Mouse (Mus musculus) liver, embryonic 11.5 days (tissue): ENCODE data around the gene Xrra1. TPM values are rescaled to one million over a fixed set of nuclear protein-coding genes. Genes with fewer than 3 reads are reported as not detected.
"Not testable (repeated sequence)": the region's sequence is repeated elsewhere in the genome, so short reads cannot be mapped to it uniquely, and the experiment has no call there.

ENCODE experiments used
- ATAC-seq: fragments of 200-750 bp; cut with Nextera tagmentation; replicated peaks from 2 replicates; pipeline ENCODE4 v1.8.0; 2017; ENCODE audit warnings: moderate number of reproducible peaks, mild to moderate bottlenecking, moderate TSS enrichment, moderate library complexity; ENCODE audit not compliant: low FRiP score
- DNase-seq: peaks from one replicate; pipeline ENCODE4 v3.0.0-alpha.2; 2017; ENCODE audit warnings: low spot score
- H3K27ac ChIP-seq: fragments of 300-500 bp; sonication (generic); 2 replicates; pipeline ENCODE4 v1.5.1; 2014; ENCODE audit warnings: mild to moderate bottlenecking, low read depth, low read length, control low read depth
- H3K27me3 ChIP-seq: fragments of 300-500 bp; sonication (generic); replicated peaks from 2 replicates; pipeline ENCODE4 v1.6.1; 2014; ENCODE audit warnings: low read length, mixed read lengths; ENCODE audit not compliant: control insufficient read depth, insufficient read depth
- H3K36me3 ChIP-seq: fragments of 300-500 bp; sonication (generic); 2 replicates; pipeline ENCODE4 v1.6.1; 2014; ENCODE audit warnings: mild to moderate bottlenecking, low read length, moderate library complexity, mixed read lengths; ENCODE audit not compliant: control insufficient read depth, insufficient read depth
- H3K4me1 ChIP-seq: fragments of 300-500 bp; sonication (generic); replicated peaks from 2 replicates; pipeline ENCODE4 v1.6.1; 2014; ENCODE audit warnings: low read length, mixed read lengths; ENCODE audit not compliant: control insufficient read depth, insufficient read depth
- H3K4me2 ChIP-seq: fragments of 300-500 bp; sonication (generic); 2 replicates; pipeline ENCODE4 v1.6.1; 2014; ENCODE audit warnings: mild to moderate bottlenecking, control low read depth, moderate library complexity
- H3K4me3 ChIP-seq: fragments of 300-500 bp; sonication (generic); 2 replicates; pipeline ENCODE4 v1.5.1; 2014; ENCODE audit warnings: low read depth, low read length, control low read depth
- H3K9ac ChIP-seq: fragments of 300-500 bp; sonication (generic); 2 replicates; pipeline ENCODE4 v1.6.1; 2014; ENCODE audit warnings: low read depth, low read length, control low read depth
- H3K9me3 ChIP-seq: fragments of 300-500 bp; sonication (generic); 2 replicates; pipeline ENCODE4 v1.6.1; 2016; ENCODE audit warnings: low read length, inconsistent platforms, mixed read lengths; ENCODE audit not compliant: control insufficient read depth
- WGBS: fragments of 180-500 bp; shearing (Covaris S2); extraction: QIAGEN DNeasy Blood & Tissue Kit; methylation state at CpG from one replicate; pipeline ENCODE4 v1.1.7; 2014; 5-methylcytosine and 5-hydroxymethylcytosine counted together
- polyA plus RNA-seq: library from polyadenylated mRNA; unstranded; fragments of >200 nt; fragmentation: Nextera tagmentation; extraction: Ambion mirVana; gene quantifications from 2 replicates; pipeline ENCODE4 v1.2.1, GENCODE M21; 2014

Gene Xrra1
- polyA plus RNA-seq, 1 experiment from 2014 or later, result 0.10 TPM

DNA sequence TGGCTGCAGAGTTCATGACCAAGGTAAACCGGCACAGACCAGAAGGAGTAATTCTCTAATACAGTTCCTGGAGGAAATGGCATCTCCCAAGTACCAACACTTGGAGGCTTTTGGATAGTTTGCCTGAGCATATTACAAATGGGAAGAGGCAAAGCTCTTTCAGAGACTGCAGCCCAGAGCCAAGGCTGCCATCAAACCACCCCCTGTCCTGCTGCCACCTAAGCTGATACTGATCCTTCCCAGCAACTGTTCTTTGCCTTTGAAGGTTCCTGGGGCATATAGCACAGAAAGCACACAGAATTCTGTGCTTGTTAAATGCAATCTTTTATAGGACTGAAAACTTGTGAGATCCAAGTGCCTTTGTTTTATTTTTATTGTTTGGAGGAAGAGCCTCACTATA is 81.8 kb downstream of the Xrra1 start:
- DNase-seq, result no peak
- Histone ChIP-seq H3K36me3 (peaks cover 21% of the 10 kb centered on the region), H3K27ac (no peak overlapping the region), H3K9ac (no peak overlapping the region), H3K9me3 (no peaks in the 10 kb centered on the region), H3K4me1 (no peaks in the 10 kb centered on the region), H3K27me3 (no peaks in the 10 kb centered on the region), H3K4me3 (no peak overlapping the region), H3K4me2 (no peak overlapping the region)
- 95% methylated on average over 1 of the region's 1 CpGs for WGBS
- ATAC-seq, result no peak

DNA sequence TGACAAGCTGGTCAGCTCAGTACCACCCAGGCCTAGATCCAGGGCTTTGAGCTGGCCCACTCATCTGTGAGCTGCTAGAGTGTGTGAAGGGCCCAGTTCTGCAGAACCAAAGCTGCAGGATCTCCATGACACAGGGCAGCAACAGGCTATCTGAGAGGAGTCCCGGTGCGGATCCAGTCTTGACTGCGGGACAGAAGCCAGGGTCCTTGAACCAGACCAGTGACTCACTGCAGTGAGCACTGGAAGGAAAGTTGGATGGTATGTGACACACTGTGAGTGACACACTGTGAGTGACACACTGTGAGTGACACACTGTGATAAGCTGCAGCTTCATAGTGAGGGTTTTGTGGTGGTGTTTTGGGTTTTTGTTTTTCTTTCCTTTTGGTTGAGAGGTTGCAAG is 85.6 kb downstream of the Xrra1 start:
- no peak for DNase-seq

DNA sequence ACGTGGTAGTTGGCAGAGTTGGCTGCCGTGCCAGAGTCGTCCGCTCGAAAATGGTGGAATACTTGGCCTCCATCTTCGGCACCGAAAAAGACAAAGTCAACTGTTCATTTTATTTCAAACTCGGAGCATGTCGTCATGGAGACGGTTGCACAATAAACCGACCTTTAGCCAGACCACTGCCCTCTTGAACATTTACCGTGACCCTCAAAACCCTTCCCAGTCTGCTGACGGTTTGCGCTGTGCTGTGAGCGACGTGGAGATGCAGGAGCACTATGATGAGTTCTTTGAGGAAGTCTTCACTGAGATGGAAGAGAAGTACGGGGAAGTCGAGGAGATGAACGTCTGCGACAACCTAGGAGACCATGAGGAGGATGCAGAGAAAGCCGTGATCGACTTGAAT is 86.1 kb downstream of the Xrra1 start:
- peaks cover 33% of the 10 kb centered on the region for H3K36me3 ChIP-seq
- H3K4me2 ChIP-seq, H3K9ac ChIP-seq, H3K4me3 ChIP-seq, ATAC-seq, H3K9me3 ChIP-seq, H3K27ac ChIP-seq, DNase-seq, H3K27me3 ChIP-seq, H3K4me1 ChIP-seq: not testable (repeated sequence)
- 93% methylated on average over 22 of the region's 22 CpGs for WGBS

More for the DNA sequence above, 85.6 kb downstream of the Xrra1 start:
- no peak for ATAC-seq
- Histone ChIP-seq H3K9ac (no peak overlapping the region), H3K36me3 (peaks cover 34% of the 10 kb centered on the region), H3K27ac (no peak overlapping the region), H3K27me3 (no peaks in the 10 kb centered on the region), H3K9me3 (no peaks in the 10 kb centered on the region), H3K4me2 (no peak overlapping the region), H3K4me3 (no peak overlapping the region), H3K4me1 (no peaks in the 10 kb centered on the region)
- 98% methylated on average over 3 of the region's 3 CpGs for WGBS

DNA sequence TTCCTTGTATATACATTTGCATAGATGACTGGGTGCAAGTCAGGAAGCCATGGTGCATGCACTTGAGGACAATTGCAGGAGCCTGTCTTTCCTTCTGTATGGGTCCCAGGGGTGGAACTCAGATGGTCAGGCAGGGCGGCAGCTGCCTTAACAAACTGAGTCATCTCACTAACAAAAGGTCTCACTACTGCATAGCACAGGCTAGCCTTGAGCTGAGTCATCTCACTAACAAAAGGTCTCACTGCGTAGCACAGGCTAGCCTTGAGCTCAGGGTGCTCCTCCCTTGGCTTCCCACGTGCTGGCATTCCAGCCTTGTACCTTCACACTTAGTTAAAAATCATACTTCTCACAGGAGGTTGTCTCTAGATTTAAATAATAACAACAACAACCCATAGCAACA is 87.0 kb downstream of the Xrra1 start:
- Histone ChIP-seq H3K9me3 (no peaks in the 10 kb centered on the region), H3K9ac (no peak overlapping the region), H3K4me3 (no peak overlapping the region), H3K27ac (no peak overlapping the region), H3K36me3 (peaks cover 24% of the 10 kb centered on the region), H3K4me2 (no peak overlapping the region), H3K27me3 (no peaks in the 10 kb centered on the region), H3K4me1 (no peaks in the 10 kb centered on the region)
- ATAC-seq (no peak), DNase-seq (no peak)
- WGBS, result 92% methylated on average over 3 of the region's 3 CpGs

DNA sequence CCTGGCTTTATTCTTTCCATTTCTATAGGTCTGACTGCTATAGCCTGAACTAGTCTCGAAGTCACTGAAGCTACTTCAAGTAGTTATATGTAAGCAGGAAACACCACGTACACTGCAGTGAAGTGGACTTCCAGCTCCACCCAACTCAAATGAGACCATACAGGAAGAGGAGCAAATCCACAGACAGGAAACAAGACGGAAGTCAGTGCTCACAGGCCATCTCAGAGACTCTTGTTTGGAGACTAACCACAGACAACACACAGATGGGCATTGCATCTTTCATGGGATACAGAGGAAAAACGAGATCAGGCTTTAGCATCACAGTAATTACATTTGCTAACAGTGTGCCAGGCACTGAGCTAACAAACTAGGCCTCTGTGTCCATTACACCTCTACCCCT is 87.4 kb downstream of the Xrra1 start:
- Histone ChIP-seq H3K27ac (no peak overlapping the region), H3K9me3 (no peaks in the 10 kb centered on the region), H3K4me2 (no peak overlapping the region), H3K36me3 (peaks cover 24% of the 10 kb centered on the region), H3K27me3 (no peaks in the 10 kb centered on the region), H3K4me3 (no peak overlapping the region), H3K4me1 (no peaks in the 10 kb centered on the region), H3K9ac (no peak overlapping the region)
- ATAC-seq (no peak), DNase-seq (no peak)
- 67% methylated on average over 4 of the region's 4 CpGs for WGBS

DNA sequence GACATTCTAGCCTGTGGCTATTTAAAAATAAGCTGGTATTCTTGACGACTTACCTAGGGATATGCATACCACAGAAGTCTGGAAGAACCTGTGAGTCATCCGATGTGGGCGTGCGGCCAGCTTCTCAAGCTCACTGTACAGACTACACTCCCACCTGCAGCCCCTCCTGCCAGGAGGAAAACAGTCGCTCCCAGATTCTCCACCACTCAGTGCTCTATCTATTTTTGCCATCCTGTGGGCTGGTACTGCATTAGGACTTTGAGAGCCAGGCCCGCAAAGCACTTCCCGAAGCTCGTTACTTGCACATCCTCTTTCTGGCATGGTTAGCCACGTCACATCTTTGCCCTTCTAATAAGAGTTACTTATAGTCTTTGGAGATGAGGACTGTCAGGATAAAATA is 88.4 kb downstream of the Xrra1 start:
- H3K4me3 ChIP-seq, result no peak overlapping the region
- no peak overlapping the region for H3K4me2 ChIP-seq
- DNase-seq (no peak), ATAC-seq (no peak)
- 70% methylated on average over 9 of the region's 9 CpGs for WGBS
- peaks cover 25% of the 10 kb centered on the region for H3K36me3 ChIP-seq
- H3K27ac ChIP-seq, result no peak overlapping the region
- H3K27me3 ChIP-seq, result no peaks in the 10 kb centered on the region
- no peak overlapping the region for H3K9ac ChIP-seq
- no peaks in the 10 kb centered on the region for H3K9me3 ChIP-seq
- no peaks in the 10 kb centered on the region for H3K4me1 ChIP-seq

DNA sequence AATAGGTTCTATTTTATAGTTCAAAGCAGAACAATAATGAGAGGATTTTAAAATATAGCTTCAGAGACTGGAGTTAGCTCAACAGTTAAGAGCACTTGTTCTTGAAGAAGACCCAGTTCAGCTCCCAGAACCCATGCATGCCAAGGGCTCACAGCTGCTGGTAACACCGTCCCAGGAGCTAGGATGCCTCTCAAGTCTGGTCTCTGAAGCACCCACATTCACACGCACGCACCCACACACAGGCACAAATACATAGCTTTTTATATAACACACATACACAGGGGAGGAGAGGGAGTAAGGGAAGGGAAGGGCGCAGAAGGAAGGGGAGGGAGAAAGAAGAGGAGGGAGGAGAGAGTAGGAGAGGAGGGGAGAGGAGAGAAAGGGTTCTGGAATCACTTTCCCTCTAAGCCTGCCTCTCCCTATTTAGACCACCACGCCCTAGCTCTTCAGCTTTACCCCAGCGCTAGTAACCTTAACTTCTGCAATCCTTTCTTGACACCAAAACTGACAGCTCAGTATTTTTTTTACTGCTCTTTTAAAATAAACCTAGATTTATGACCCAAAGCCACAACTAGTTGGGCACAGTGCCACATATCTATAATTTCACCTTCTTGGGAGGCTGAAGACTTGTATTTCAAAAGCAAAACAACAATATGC is 94.7 kb downstream of the Xrra1 start:
- Histone ChIP-seq H3K9me3 (no peaks in the 10 kb centered on the region), H3K4me3 (no peak overlapping the region), H3K27ac (no peak overlapping the region), H3K36me3 (peaks cover 3% of the 10 kb centered on the region; the same call in 1 of the 2 replicates), H3K9ac (no peak overlapping the region), H3K4me2 (no peak overlapping the region), H3K27me3 (no peaks in the 10 kb centered on the region), H3K4me1 (no peaks in the 10 kb centered on the region)
- DNase-seq (no peak), ATAC-seq (no peak)
- 85% methylated on average over 6 of the region's 6 CpGs for WGBS

DNA sequence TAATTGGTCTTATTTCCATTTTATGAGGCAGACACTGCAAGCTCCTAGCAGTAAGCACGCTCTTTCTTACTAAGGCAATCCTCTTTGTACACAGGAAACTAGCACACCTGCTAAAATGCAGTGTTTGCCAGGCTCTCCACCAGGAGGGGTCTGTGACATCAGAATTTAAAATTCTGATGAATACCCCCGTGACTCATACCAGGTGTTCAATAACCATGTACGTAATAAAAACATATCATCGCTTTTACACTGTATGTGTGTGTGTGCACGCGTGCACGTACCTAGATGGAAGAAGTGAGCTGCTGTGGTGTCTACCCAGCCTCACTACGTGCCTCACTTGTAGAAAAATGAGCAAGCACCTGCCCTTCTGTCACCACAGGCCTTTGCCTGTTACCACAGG is 95.3 kb downstream of the Xrra1 start:
- ATAC-seq, result no peak
- WGBS, result 92% methylated on average over 8 of the region's 8 CpGs
- Histone ChIP-seq H3K36me3 (peaks cover 3% of the 10 kb centered on the region; the same call in 1 of the 2 replicates), H3K9ac (no peak overlapping the region), H3K4me1 (no peaks in the 10 kb centered on the region), H3K4me2 (no peak overlapping the region), H3K9me3 (no peaks in the 10 kb centered on the region), H3K4me3 (no peak overlapping the region), H3K27me3 (no peaks in the 10 kb centered on the region), H3K27ac (no peak overlapping the region)
- no peak for DNase-seq

DNA sequence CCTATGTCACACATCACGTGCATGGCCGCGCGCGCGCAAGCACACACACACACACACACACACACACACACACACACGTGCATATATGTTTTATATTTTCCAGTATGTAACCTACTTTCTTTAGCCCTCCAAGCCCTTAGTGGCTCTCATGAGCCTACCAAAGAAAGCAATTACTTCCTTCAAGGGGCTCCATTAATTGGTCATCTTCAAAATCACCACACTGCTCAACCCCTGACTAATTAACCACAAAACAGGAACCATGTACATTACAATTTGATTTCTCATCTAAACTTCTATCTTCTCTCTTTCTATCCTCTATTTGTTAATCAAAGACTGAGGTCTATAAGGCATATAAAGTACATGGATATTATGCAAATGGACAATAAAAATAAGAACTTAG is 97.2 kb downstream of the Xrra1 start:
- Histone ChIP-seq H3K4me1 (no peaks in the 10 kb centered on the region), H3K36me3 (peaks cover 3% of the 10 kb centered on the region; the same call in 1 of the 2 replicates), H3K27me3 (no peaks in the 10 kb centered on the region), H3K4me2 (no peak overlapping the region), H3K9me3 (no peaks in the 10 kb centered on the region), H3K4me3 (no peak overlapping the region), H3K9ac (no peak overlapping the region), H3K27ac (no peak overlapping the region)
- ATAC-seq (no peak), DNase-seq (no peak)
- WGBS, result 95% methylated on average over 7 of the region's 7 CpGs
